Mouse (Mus musculus): ENCODE results near the gene Umad1.
"Not testable (repeated sequence)": the region's sequence is repeated elsewhere in the genome, so short reads cannot be mapped to it uniquely, and the experiment has no call there.

The Umad1 gene

GRCm38 (mm10) chr6:8316201-8316600, 57.1 kb downstream of the Umad1 start:
- no peak for DNase-seq (ENCODE audit: low spot score)

DNA sequence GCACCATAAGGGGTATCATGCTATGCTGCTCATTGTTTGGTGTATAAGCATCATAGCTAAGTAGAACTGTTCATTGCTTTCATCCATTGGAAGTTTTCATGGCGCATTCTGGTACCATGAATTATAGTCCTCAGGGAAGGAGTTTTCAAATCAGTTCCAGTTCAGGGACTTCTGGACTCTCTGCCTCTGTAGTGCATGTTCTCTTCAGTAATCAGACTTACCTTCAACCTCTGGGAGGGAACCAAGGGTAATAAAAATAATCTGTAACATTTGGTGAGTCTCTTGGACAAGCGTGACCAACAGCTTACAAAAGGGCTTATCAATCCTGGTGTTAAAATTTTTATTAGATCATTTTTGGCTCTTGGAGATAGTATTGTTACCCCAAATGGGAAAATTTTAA, 60.5 kb downstream of the Umad1 start:
- DNase-seq (ENCODE audit: low spot score) = no peak

- not testable (repeated sequence) for DNase-seq (ENCODE audit: low spot score)
These were observed 72.4 kb downstream of the Umad1 start for GRCm38 (mm10) chr6:8331496-8331895.

GRCm38 (mm10) chr6:8333380-8333779, 74.3 kb downstream of the Umad1 start:
- no peak for DNase-seq (ENCODE audit: low spot score)

DNA sequence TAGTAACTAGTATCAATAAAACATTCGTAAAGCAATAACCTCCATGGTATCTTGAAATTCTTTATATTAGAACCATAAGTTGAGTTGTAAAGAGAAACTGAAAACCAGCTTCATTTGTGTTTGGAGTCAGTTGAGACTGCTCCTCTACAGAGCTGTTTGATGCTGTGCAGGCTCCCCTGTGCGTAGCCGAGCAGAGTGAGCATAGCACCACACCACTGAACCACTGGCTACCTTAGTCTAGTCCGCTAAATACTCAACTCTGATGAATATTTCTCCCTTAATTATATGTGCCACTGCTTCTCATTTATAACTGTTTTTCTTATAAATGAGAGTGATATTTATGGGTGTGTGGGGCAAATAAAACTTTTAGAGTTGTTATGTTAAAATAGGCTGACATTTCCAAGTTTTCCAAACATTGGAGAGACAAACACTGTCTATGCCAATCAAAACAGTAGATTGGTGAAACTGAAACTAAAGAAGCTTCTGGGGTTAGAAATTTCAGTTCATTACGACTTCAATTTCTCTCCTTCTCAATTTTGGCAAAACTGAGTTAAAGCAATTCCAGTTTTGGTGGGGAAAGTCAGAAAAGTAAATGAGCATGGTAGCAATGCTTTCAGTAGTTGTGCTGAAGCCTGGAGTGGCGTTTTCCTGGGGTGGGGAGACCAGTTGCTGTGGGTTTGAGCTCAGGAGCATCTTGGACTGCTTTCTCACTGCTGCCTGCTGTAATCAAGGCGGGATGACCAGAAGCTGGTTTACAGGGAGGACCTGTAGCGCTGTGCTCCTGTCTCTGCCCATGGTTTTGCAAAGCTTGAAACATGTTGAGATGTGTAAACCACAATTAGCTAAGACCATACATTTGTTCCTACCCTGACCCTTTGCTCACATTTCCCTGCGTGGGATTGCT, 77.7 kb downstream of the Umad1 start:
- no peak for DNase-seq (ENCODE audit: low spot score)

GRCm38 (mm10) chr6:8339453-8339852, 80.4 kb downstream of the Umad1 start:
- DNase-seq (ENCODE audit: low spot score) = no peak

GRCm38 (mm10) chr6:8343271-8343670, 84.2 kb downstream of the Umad1 start:
- DNase-seq (ENCODE audit: low spot score) = no peak

DNA sequence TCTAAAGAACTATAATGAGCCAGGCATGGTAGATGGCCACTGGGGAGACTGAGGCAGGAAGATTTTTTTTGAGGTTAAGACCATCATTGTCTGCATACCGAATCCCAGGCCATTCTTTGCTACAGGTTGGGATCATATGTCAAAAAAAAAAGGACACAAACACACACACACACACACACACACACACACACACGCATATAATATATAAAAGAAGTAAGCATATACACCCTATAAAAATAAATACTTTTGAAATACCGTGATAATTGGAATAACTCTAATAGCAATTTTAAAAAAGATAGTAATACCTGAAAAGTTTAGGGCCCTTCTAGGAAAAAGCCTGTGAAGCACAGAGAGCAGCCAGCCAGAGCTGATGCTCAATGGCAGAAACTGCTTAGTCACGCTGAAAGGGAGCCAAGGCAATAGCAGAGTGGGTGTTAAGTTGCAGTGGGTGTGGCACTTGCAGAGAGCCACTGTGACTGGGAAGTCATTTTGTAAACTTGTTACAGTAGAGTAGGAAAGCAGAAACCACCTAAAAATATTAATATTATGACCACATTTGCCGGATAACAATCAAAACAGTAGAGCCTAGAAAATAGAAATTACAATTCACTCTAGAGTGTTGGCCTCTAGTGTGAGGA, 86.2 kb downstream of the Umad1 start:
- peak; percentile 59 for DNase-seq (ENCODE audit: low spot score)

- no peak for DNase-seq (ENCODE audit: low spot score)
These were observed 88.1 kb downstream of the Umad1 start for GRCm38 (mm10) chr6:8347154-8347553.

GRCm38 (mm10) chr6:8348344-8348743, 89.3 kb downstream of the Umad1 start:
- DNase-seq (ENCODE audit: low spot score) = no peak

DNA sequence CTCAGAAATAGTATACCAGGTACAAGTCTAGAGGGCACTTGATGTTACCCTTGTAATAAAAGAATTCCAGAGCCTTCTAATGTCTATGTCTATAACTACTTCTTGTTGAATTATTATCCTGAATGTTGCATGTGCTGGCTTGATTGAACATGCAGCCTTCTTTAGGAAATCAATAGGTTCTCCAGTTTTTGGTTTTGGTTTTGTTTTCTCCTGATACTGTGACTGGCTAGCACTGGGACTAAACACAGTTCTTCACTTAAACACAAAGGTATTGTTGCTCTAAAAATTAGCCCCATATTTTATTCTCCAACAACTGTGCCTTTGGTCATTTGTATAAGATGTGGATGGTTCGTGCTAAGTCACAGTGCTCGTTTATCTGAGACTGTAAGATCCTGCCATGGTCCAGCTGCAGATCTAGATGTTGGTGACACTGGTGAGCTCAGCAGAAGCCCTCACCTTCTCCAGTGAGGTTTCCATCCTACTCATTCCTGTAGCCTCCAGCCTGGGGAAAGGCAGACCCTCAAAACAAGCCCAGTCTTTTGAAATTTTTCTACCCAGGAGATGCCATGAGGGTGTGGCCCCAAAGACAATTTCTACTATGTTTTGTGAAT, 90.1 kb downstream of the Umad1 start:
- no peak for DNase-seq (ENCODE audit: low spot score)

DNA sequence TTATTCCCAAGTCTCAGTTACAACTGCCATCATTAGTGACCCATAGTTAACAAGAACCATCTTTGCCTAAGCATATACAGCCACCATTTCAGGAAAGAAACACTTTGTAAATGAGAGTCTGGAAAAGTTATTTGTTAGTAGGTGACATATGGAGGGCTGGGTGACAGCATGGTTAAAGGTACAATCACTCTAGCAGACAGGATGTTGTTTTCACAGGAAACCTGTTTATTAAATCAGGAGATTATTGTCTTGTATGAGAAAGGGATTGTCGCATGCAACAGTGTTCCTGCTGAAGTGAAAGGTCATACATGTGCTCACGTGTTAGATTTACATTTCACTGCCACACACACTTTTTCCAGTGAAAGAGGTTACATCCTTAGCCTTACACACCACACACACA, 92.4 kb downstream of the Umad1 start:
- no peak for DNase-seq (ENCODE audit: low spot score)

DNA sequence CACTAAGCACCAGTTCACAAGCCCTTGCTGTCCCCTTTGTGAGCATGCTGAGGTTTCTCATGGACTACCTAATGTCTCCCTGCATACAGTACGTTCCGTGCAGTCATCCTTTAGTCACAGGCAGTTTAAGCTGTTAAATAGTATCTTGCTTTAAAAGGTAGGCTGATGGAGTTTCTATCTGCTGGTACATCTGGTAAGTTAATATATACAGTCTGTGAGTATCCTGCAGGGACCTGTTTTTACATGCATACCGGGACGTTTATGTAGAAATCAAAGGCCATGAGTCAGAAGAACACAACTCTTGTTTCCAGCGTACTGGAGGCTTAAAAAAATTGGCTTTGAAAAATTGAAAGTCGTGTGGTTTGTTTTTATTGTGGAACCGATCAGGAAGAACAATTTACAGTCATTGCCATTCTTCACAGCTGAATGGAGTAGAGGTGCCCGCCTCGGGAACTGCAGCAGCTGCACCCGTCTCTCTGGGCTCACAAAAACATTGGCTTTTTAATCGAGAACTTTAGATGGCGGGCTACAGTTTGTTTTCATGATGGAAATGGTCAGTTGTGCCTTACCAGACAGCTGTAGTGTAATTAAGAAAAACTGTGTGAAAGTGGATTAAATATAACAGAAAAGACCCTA, 93.6 kb downstream of the Umad1 start:
- no peak for DNase-seq (ENCODE audit: low spot score)

DNA sequence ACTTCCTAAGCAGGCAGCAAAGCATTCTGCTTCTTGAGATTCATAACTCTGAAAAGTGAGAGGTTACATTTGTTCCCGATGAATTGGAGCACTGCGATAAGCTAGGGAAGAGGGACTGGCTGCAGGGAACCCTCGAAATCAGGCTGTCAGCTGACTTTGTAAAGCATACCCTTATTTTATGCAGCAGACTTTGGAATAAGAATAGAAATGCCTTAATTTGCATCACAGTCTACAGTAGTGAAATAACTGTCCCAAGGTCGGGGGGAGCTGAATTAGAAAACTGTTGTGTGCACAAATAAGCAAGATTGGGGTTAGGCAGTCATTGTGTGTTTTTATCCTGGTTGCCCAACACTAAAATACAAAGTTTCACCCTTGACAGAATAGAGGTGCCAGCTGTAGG, 94.4 kb downstream of the Umad1 start:
- no peak for DNase-seq (ENCODE audit: low spot score)

GRCm38 (mm10) chr6:8354846-8355245, 95.8 kb downstream of the Umad1 start:
- DNase-seq (ENCODE audit: low spot score) = no peak

DNA sequence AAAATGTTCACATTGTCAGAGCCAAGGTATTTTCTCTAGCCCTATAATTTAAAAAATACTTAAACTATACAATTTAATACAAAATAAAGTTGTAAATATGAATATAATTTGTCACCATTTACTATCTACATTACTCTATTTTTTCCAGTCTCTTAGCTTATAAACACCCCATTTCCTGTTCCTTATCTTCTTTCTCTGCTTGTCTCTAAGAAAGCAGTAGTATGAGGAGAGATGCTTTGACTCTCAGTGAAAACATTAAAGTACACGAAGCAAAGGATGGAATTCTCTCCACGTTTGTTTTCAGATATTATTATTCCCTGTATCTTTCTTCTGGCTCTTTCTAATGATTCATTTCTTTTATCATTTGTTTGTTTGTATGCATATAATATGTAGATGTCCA, 99.1 kb downstream of the Umad1 start:
- DNase-seq (ENCODE audit: low spot score) = no peak

- DNase-seq (ENCODE audit: low spot score) = no peak
These were observed 99.7 kb downstream of the Umad1 start for GRCm38 (mm10) chr6:8358782-8359181.

GRCm38 (mm10) chr6:8360805-8361204, 101.7 kb downstream of the Umad1 start:
- no peak for DNase-seq (ENCODE audit: low spot score)

DNA sequence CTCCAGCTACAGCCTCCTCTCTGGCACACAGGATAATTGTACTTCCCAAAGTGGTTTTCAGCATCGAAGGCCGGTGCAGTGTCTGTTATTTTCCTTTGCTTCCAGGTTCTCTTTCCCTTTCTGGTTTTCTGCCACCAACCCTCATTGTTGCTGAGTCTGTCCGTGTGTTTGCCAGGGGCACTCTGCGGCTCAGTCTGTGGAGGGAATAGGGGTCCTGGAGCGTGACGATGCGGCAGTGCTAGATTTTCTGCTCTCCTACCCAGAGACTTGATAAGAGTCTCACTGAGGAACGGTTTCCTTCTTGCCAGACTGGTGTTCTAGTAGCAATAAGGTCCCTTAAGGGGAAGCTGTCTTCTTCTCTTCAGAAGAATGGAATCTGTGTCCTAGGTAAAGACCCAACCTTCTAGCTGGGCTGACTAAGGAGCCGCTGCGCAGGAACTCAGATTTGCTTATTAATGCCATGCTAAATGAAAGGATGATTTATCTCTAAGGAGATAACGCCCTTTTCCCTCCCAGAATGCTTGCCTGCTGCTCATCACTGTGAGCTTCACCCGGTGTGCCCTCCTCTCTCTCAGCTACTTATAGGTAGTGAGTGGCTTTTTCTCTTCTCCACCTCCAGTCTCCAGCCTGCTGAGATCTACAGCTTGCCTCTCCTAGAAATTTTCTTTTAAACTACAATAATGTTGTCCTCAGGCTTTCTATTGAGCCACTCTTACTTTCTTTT, 105.1 kb downstream of the Umad1 start:
- no peak for DNase-seq (ENCODE audit: low spot score)

DNA sequence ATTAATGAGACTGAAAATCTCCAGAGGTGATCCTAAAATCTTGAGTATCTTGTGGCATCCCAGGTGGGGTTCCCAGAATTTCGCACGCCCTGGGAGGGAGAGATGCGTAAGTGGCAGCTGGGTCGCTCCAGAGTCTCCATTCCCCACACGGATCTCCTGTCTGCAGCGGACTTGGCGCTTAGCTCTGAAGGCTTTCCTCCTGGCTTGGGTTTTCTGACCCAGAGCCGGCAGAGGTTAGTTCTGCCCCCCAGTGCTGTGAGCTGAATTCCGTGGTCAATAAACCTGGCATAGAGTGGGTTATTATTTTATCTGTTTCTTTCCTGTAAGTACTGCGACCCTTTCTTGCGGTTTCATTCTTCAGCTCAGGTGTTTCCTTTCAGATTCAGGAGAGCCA, 105.7 kb downstream of the Umad1 start:
- DNase-seq (ENCODE audit: low spot score) = no peak

- no peak for DNase-seq (ENCODE audit: low spot score)
These were observed 108.6 kb downstream of the Umad1 start for GRCm38 (mm10) chr6:8367675-8368074.
